Mouse (Mus musculus) liver, embryonic 14.5 days (tissue): ENCODE data around the gene Oosp1. TPM values are rescaled to one million over a fixed set of nuclear protein-coding genes. Genes with fewer than 3 reads are reported as not detected.

Experiments
- ATAC-seq: fragments of 200-750 bp; cut with Nextera tagmentation; 2 replicates; pipeline ENCODE4 v1.8.0; 2017; ENCODE audit warnings: moderate number of reproducible peaks, mild to moderate bottlenecking, moderate library complexity; ENCODE audit not compliant: insufficient read depth
- DNase-seq, 3 experiments: peaks; one replicate each; pipeline ENCODE4 v3.0.0-alpha.2; 2012 to 2013; ENCODE audit warnings: low read depth in 3 of 3, low spot score in 3 of 3
- H3K27ac ChIP-seq: fragments of 300-500 bp; sonication (generic); 2 replicates; pipeline ENCODE4 v1.5.1; 2014; ENCODE audit warnings: moderate library complexity, mild to moderate bottlenecking, control low read depth, inconsistent platforms
- H3K27me3 ChIP-seq: fragments of 300-500 bp; sonication (generic); 2 replicates; pipeline ENCODE4 v1.6.1; 2014; ENCODE audit warnings: mild to moderate bottlenecking, low read length, moderate library complexity; ENCODE audit not compliant: control insufficient read depth, insufficient read depth
- H3K36me3 ChIP-seq: fragments of 300-500 bp; sonication (generic); replicated peaks from 2 replicates; pipeline ENCODE4 v1.6.1; 2014; ENCODE audit warnings: low read depth; ENCODE audit not compliant: control insufficient read depth, insufficient read depth
- H3K4me1 ChIP-seq, 2 experiments: fragments of 200-500 bp in 1 of 2; fragments of 300-500 bp in 1 of 2; sonication (generic) in 1 of 2; replicated peaks; 2 replicates each; pipeline ENCODE4 v1.6.1; 2012 to 2014; ENCODE audit warnings: antibody characterized with exemption in 1 of 2, inconsistent platforms in 1 of 2, low read length in 1 of 2; ENCODE audit not compliant: control insufficient read depth in 2 of 2, insufficient read depth in 2 of 2
- H3K4me2 ChIP-seq: fragments of 300-500 bp; sonication (generic); 2 replicates; pipeline ENCODE4 v1.6.1; 2014; ENCODE audit warnings: low read depth, mild to moderate bottlenecking, control low read depth, moderate library complexity
- H3K4me3 ChIP-seq, 2 experiments: fragments of 200-500 bp in 1 of 2; fragments of 300-500 bp in 1 of 2; sonication (generic) in 1 of 2; 2 replicates each; pipeline ENCODE4 v1.5.1; 2012 to 2014; ENCODE audit warnings: low read depth in 2 of 2, low read length in 2 of 2, mild to moderate bottlenecking in 2 of 2, control low read depth in 1 of 2, inconsistent platforms in 1 of 2, moderate library complexity in 1 of 2; ENCODE audit not compliant: insufficient read depth in 1 of 2
- H3K9ac ChIP-seq: fragments of 300-500 bp; sonication (generic); replicated peaks from 2 replicates; pipeline ENCODE4 v1.6.1; 2014; ENCODE audit warnings: mild to moderate bottlenecking, control low read depth, moderate library complexity
- H3K9me3 ChIP-seq: fragments of 300-500 bp; sonication (generic); 2 replicates; pipeline ENCODE4 v1.6.1; 2016; ENCODE audit warnings: low read length, mixed read lengths; ENCODE audit not compliant: control insufficient read depth
- CTCF ChIP-seq: IDR thresholded peaks from 2 replicates; pipeline ENCODE4 v1.5.1; 2016; ENCODE audit warnings: antibody characterized with exemption, low read depth, control low read depth
- EP300 ChIP-seq: IDR thresholded peaks from 2 replicates; pipeline ENCODE4 v1.6.1; 2016; ENCODE audit warnings: antibody characterized with exemption, low read depth
- WGBS: fragments of 180-500 bp; shearing (Covaris S2); extraction: QIAGEN DNeasy Blood & Tissue Kit; methylation state at CpG from one replicate; pipeline ENCODE4 v1.1.7; 2014; ENCODE audit not compliant: insufficient replicate concordance; 5-methylcytosine and 5-hydroxymethylcytosine counted together
- polyA plus RNA-seq, 2 experiments: library from polyadenylated mRNA; depleted of rRNA in 1 of 2; stranded (reverse) in 1 of 2; unstranded in 1 of 2; fragments of >200 nt; fragmentation: Nextera tagmentation in 1 of 2; extraction: Ambion mirVana in 1 of 2; gene quantifications; 2 replicates each; pipeline versions ENCODE4 v1.2.1 to v1.2.3; 2012 to 2014

The Oosp1 gene
- polyA plus RNA-seq, 2 experiments: 0.08 to 0.22 TPM

DNA sequence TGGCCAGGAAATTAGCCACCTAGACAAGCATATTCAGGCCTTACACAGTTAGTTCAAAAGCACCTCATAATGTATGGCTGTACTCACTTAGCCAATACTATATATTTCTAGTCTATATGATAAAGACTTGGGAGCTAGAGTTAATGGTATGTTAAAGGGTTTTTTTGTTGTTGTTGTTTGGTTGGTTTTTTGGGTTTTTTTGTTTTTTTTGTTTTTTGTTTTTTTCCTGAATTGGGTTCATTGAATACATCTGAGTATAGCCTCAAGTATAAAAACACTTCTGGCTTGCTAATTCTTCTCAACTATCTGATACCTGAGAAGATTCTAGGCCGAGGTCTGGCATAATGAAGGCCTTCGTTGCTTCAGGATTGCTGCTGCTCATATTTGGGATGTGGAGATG is 5.8 kb upstream of the Oosp1 start, which contains the start of gene Oosp3:
TSS of gene Oosp3 (plus strand) at position 301 of the 400 bp plus-strand sequence.
- DNase-seq: no peak
- 59% methylated on average over 2 of the region's 2 CpGs for WGBS
- no peaks in the 10 kb centered on the region for H3K27me3 ChIP-seq
- TF ChIP-seq EP300 (no peak), CTCF (no peak)
- H3K4me1 ChIP-seq: no peaks in the 10 kb centered on the region
- no peaks in the 10 kb centered on the region for H3K9me3 ChIP-seq
- H3K9ac ChIP-seq: no peak within 1 kb of the TSS
- no peaks in the 10 kb centered on the region for H3K36me3 ChIP-seq
- ATAC-seq: no peak
- no peak within 1 kb of the TSS for H3K27ac ChIP-seq
- H3K4me3 ChIP-seq: no peak within 1 kb of the TSS
- H3K4me2 ChIP-seq: no peak within 1 kb of the TSS

DNA sequence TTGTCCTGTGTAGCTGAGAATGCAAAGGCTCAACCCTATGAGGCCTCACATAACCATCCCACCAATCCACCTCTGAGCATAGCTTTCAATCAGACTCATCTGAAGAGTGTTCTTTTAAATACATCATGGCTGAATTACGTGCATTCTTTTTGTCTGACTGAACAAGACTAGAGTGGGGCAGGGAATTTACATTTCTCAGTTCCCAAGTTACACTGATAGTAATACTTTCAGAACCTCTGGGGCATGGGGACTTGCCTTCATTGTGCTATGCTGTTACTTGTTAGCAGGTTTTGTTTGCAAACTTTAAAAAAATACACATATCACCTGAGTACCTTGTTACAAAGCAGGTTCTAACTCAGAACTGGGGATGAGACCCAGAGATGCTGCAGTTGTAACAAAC is 504 bp upstream of the Oosp1 start:
- H3K27ac ChIP-seq: no peak overlapping the region
- no peaks in the 10 kb centered on the region for H3K9me3 ChIP-seq
- no peak for DNase-seq
- no peak overlapping the region for H3K9ac ChIP-seq
- no peaks in the 10 kb centered on the region for H3K36me3 ChIP-seq
- WGBS: 56% methylated on average over 1 of the region's 1 CpGs
- H3K4me3 ChIP-seq: no peak overlapping the region
- no peak for ATAC-seq
- H3K4me1 ChIP-seq: no peaks in the 10 kb centered on the region
- H3K27me3 ChIP-seq: no peaks in the 10 kb centered on the region
- TF ChIP-seq CTCF (no peak), EP300 (no peak)
- H3K4me2 ChIP-seq: no peak overlapping the region

DNA sequence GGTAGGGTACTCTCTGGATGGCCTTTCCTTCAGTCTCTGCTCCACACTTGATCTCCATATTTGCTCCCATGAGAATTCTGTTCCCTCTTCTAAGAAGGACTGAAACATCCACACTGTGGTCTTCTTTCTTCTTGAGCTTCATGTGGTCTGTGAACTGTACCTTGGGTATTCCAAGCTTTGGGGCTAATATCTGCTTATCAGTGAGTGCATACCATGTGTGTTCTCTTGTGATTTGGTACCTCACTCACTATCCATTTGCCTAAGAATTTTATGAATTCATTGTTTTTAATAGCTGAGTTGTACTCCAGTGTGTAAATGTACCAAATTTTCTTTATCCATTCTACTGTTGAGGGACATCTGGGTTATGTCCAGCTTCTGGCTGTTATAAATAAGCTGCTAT is 29.4 kb downstream of the Oosp1 start:
- 0 out of 2 replicates have a peak overlapping the region, but pooled peaks have one; percentile 28 for H3K4me2 ChIP-seq
- peak; percentile 62; the same call in 1 of the 2 replicates for ATAC-seq
- DNase-seq: peak in 2 of 3 experiments; percentile 5 to 6

DNA sequence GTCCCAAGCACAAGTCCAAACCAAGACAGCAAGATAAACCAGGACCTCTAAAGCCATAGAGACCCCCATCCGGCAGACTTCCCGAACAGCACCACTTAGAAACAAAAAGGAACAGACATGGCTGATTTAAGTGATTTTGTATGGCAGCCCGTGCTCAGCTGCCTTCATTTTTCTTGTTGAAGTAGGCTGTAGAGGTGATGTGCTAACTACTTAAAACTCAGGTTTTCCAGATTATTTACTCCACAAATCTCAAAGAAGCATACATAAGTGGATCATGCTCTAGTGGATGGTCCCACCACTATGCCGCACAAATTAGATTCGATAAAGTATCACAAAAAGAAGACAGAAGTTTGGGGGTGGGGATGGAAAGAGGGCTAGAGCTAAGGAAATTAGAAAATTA is 30.5 kb downstream of the Oosp1 start, which contains the start of gene Oosp2:
TSS of gene Oosp2 (minus strand) at position 101 of the 400 bp plus-strand sequence.
- Histone ChIP-seq H3K4me2 (0 out of 2 replicates have a peak within 1 kb of the TSS, but pooled peaks have one; percentile 28), H3K27ac (no peak within 1 kb of the TSS), H3K36me3 (no peaks in the 10 kb centered on the region), H3K4me3 (no peak within 1 kb of the TSS), H3K4me1 (peaks cover 0 to 3% of the 10 kb centered on the region in 2 experiments; a peak in 2 of 4 replicates), H3K9ac (no peak within 1 kb of the TSS), H3K27me3 (no peaks in the 10 kb centered on the region), H3K9me3 (no peaks in the 10 kb centered on the region)
- WGBS: 72% methylated on average over 5 of the region's 5 CpGs
- no peak for TF ChIP-seq CTCF
- ATAC-seq (no peak), DNase-seq (no peak)

More for the DNA sequence above, 29.4 kb downstream of the Oosp1 start:
- no peak overlapping the region for H3K9ac ChIP-seq
- no peaks in the 10 kb centered on the region for H3K36me3 ChIP-seq
- H3K4me1 ChIP-seq: peaks cover 0 to 3% of the 10 kb centered on the region in 2 experiments; a peak in 2 of 4 replicates
- H3K27ac ChIP-seq: no peak overlapping the region
- H3K9me3 ChIP-seq: no peaks in the 10 kb centered on the region
- TF ChIP-seq CTCF: no peak
- TF ChIP-seq EP300: peak; percentile 42; the same call in 1 of the 2 replicates
- H3K27me3 ChIP-seq: no peaks in the 10 kb centered on the region
- no peak overlapping the region for H3K4me3 ChIP-seq

- Histone ChIP-seq H3K9me3 (no peaks in the 10 kb centered on the region), H3K36me3 (no peaks in the 10 kb centered on the region), H3K9ac (no peak overlapping the region), H3K27me3 (no peaks in the 10 kb centered on the region), H3K4me1 (peaks cover 0 to 3% of the 10 kb centered on the region in 2 experiments; a peak in 2 of 4 replicates), H3K4me3 (no peak overlapping the region), H3K4me2 (no peak overlapping the region), H3K27ac (no peak overlapping the region)
- ATAC-seq (no peak), DNase-seq (no peak)
- WGBS: 45% methylated on average over 2 of the region's 2 CpGs
- no peak for TF ChIP-seq EP300
- no peak for TF ChIP-seq CTCF
These were observed 31.8 kb downstream of the Oosp1 start for GRCm38 (mm10) chr19:11659142-11659541.
